Mouse (Mus musculus) midbrain, embryonic 10.5 days (tissue): Measurements from ENCODE around the gene Acox3. TPM values are rescaled to one million over a fixed set of nuclear protein-coding genes. Genes with fewer than 3 reads are reported as not detected.

ENCODE experiments used
- DNase-seq: peaks from one replicate; pipeline ENCODE4 v3.0.0-alpha.2; 2017; ENCODE audit warnings: low spot score
- H3K27ac ChIP-seq: fragments of 300-500 bp; sonication (generic); replicated peaks from 2 replicates; pipeline ENCODE4 v1.5.1; 2016; ENCODE audit warnings: mild to moderate bottlenecking
- H3K27me3 ChIP-seq: fragments of 300-500 bp; sonication (generic); 2 replicates; pipeline ENCODE4 v1.6.1; 2016; ENCODE audit warnings: low read depth, mild to moderate bottlenecking; ENCODE audit not compliant: poor library complexity, severe bottlenecking
- H3K36me3 ChIP-seq: fragments of 300-500 bp; sonication (generic); 2 replicates; pipeline ENCODE4 v1.6.1; 2016; ENCODE audit warnings: mild to moderate bottlenecking, moderate library complexity
- H3K4me1 ChIP-seq: fragments of 300-500 bp; sonication (generic); 2 replicates; pipeline ENCODE4 v1.6.1; 2016
- H3K4me3 ChIP-seq: fragments of 300-500 bp; sonication (generic); 2 replicates; pipeline ENCODE4 v1.5.1; 2016; ENCODE audit warnings: mild to moderate bottlenecking, moderate library complexity
- H3K9me3 ChIP-seq: fragments of 300-500 bp; sonication (generic); replicated peaks from 2 replicates; pipeline ENCODE4 v1.6.1; 2016; ENCODE audit warnings: mild to moderate bottlenecking
- WGBS: fragments of 180-500 bp; shearing (Covaris S2); methylation state at CpG from one replicate; pipeline ENCODE4 v1.1.7; 2016; 5-methylcytosine and 5-hydroxymethylcytosine counted together
- polyA plus RNA-seq: library from polyadenylated mRNA; unstranded; fragments of >200 nt; fragmentation: Nextera tagmentation; extraction: Ambion mirVana; gene quantifications from 2 replicates; pipeline ENCODE4 v1.2.1, GENCODE M21; 2016

Acox3 gene
- polyA plus RNA-seq, 1 experiment from 2014 or later = 10.2 TPM

DNA sequence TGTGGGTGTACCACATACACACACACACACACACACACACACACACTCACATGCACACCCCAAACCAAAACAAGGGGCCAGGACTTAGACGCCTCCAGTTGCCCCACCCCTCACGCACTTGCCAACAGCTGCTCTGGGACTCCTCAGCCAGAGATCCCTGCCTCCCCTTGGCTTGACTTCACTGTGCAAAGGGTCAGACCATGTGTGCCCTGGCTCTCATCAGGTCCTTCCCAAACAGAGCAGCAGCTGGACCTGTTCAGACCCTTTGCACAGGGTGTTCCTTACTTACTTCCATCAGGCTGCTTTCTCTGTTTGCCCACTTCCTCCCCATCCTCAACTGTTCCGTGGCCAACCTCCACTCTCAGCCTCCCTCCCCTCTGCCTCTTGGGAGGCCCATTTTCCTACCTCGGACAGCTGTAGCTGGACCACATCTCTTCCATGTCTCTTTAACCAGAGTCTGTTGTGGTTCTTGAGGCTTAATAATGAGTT is 42.0 kb downstream of the Acox3 start:
- DNase-seq = no peak
- WGBS = 72% methylated on average over 4 of the region's 4 CpGs

DNA sequence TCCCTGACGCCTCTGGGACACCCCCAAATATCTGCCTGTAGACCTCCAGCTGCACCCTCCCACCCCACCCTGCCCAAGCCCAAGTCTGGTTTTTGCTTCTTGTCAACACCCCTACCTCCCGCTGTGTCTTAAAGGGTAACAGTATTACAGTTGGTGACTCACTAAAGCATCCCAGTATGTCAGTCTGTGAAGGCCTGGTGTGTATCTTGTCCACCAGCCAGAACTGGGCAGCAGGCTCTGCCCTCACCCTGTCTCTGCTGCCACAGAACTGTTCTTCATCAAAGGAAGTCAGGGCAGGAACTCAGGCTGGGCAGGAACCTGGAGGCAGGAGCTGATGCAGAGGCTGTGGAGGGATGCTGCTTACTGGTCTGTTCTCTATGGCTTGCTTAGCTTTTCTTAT is 43.6 kb downstream of the Acox3 start:
- no peaks in the 10 kb centered on the region for H3K9me3 ChIP-seq
- no peak for DNase-seq
- H3K27ac ChIP-seq = no peak overlapping the region
- H3K27me3 ChIP-seq = no peaks in the 10 kb centered on the region
- no peaks in the 10 kb centered on the region for H3K36me3 ChIP-seq
- no peak overlapping the region for H3K4me3 ChIP-seq
- peaks cover under 1% of the 10 kb centered on the region; the same call in 1 of the 2 replicates for H3K4me1 ChIP-seq
- WGBS = 92% methylated on average over 2 of the region's 2 CpGs

More for the DNA sequence above, 42.0 kb downstream of the Acox3 start:
- H3K4me1 ChIP-seq = peaks cover 6% of the 10 kb centered on the region; the same call in 1 of the 2 replicates
- no peaks in the 10 kb centered on the region for H3K27me3 ChIP-seq
- no peaks in the 10 kb centered on the region for H3K36me3 ChIP-seq
- no peak overlapping the region for H3K4me3 ChIP-seq
- H3K27ac ChIP-seq = no peak overlapping the region
- H3K9me3 ChIP-seq = no peaks in the 10 kb centered on the region

DNA sequence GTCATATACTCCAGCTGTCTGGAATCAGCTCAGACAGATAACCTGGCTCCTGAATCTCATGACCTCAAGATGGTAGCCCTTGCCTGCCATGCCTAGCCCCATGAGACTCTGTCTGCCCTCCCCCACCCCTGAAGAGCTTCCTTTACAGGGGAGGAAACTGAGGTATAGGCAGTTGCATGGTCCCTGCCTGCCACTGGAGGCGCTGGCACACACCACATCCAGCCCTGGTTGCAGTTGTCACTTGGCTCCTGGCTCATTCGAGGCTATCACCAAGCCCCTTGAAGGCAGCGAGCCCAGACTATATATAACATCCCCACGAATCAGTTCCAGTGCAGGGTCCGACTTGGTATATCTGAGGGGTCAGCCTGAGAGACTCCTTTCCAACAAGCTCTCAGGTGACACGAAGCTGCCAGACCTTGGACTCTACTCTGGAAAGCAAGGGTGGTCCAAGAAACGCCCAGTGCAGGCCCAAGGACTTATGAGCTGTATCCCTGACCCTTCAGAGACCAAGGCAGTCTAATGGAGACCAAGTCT is 44.5 kb downstream of the Acox3 start:
- 64% methylated on average over 7 of the region's 7 CpGs for WGBS

DNA sequence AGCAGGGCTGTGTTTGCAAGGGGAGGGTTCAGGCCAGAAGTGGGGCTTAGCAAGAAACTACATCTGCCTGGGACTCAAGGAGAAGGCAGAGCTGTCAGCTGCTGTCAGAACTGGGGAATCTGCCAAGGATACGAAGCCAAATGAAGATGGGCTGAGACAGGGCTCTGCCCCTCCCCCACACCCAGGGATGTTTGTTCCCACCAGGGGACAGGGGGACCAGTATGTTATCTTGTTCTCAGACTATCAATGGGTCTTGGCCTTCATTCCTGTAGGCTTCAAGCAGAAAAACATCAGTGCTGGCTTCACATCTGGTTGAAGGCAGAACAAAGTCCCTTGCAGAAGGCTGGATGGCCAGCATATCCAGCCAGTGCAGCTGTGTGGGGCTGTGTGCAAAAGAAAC is 45.8 kb downstream of the Acox3 start:
- H3K27me3 ChIP-seq = no peaks in the 10 kb centered on the region
- WGBS = 66% methylated on average over 1 of the region's 1 CpGs
- no peak for DNase-seq
- no peak overlapping the region for H3K4me3 ChIP-seq
- H3K9me3 ChIP-seq = no peaks in the 10 kb centered on the region
- H3K36me3 ChIP-seq = no peaks in the 10 kb centered on the region
- H3K27ac ChIP-seq = no peak overlapping the region
- no peaks in the 10 kb centered on the region for H3K4me1 ChIP-seq

More for the DNA sequence above, 44.5 kb downstream of the Acox3 start:
- Histone ChIP-seq H3K4me3 (no peak overlapping the region), H3K4me1 (no peaks in the 10 kb centered on the region), H3K9me3 (no peaks in the 10 kb centered on the region), H3K27ac (no peak overlapping the region), H3K36me3 (no peaks in the 10 kb centered on the region), H3K27me3 (no peaks in the 10 kb centered on the region)
- DNase-seq = no peak

DNA sequence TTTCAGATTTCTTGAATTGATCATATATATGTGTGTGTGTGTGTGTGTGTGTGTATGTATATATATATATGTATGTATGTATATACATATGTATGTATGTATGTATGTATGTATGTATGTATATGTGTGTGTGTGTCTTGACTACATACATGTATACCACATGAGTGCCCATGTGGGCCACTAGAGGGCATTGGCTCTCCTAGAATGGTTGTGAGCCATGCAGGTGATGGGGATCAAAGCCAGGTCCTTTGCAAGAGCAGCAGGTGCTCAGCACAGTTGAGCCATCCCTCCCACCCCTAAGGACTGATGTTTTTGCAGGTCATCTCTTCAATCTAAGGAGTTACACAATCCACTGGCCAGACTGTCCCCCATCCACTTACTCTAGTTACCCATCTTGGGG is 46.5 kb downstream of the Acox3 start:
- Histone ChIP-seq H3K36me3 (no peaks in the 10 kb centered on the region), H3K27ac (no peak overlapping the region), H3K4me3 (no peak overlapping the region), H3K27me3 (no peaks in the 10 kb centered on the region), H3K9me3 (no peaks in the 10 kb centered on the region), H3K4me1 (no peaks in the 10 kb centered on the region)
- no peak for DNase-seq

DNA sequence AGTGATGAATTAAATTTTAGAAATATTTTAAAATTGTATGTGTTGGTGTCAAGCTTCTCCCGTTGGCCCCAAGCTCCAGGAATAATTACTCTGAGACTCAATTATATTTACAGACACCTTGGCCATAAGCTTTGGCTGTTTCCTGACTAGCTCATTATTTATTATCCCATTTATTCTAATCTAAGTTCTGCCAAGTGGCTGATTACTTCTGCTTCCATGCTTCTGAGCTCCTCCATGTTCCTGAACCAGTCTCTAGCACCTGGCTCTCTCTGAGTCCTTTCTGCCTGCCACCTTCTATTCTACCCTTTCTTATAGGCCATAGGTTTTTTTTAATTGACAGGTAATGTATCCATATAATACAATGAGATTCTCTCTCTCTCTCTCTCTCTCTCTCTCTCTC is 47.9 kb downstream of the Acox3 start:
- H3K4me1 ChIP-seq = no peaks in the 10 kb centered on the region
- no peaks in the 10 kb centered on the region for H3K36me3 ChIP-seq
- no peak for DNase-seq
- H3K27me3 ChIP-seq = no peaks in the 10 kb centered on the region
- no peak overlapping the region for H3K27ac ChIP-seq
- no peaks in the 10 kb centered on the region for H3K9me3 ChIP-seq
- H3K4me3 ChIP-seq = no peak overlapping the region
- 97% methylated on average over 1 of the region's 1 CpGs for WGBS

DNA sequence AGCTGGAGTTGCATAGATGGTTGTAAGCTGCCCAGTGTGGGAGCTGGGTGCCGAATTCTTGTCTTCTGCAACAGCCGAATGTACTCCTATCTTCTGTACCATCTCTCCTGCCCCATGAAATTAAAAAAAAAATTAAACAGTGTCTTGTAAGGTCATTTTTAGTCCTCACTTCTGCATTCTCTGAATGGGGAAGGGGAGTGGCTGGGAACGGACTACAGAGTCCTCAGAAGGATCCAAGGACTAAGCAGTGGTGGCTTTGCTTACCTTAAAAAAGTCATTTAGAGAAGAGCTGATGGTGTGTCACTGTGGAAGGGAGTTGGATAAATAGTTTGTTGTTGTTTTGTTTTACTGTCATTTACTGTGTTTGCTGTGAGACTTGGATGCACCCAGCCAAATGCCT is 48.4 kb downstream of the Acox3 start:
- H3K9me3 ChIP-seq = no peaks in the 10 kb centered on the region
- DNase-seq = no peak
- no peaks in the 10 kb centered on the region for H3K27me3 ChIP-seq
- no peaks in the 10 kb centered on the region for H3K36me3 ChIP-seq
- H3K4me3 ChIP-seq = no peak overlapping the region
- no peak overlapping the region for H3K27ac ChIP-seq
- 92% methylated on average over 3 of the region's 3 CpGs for WGBS
- no peaks in the 10 kb centered on the region for H3K4me1 ChIP-seq

DNA sequence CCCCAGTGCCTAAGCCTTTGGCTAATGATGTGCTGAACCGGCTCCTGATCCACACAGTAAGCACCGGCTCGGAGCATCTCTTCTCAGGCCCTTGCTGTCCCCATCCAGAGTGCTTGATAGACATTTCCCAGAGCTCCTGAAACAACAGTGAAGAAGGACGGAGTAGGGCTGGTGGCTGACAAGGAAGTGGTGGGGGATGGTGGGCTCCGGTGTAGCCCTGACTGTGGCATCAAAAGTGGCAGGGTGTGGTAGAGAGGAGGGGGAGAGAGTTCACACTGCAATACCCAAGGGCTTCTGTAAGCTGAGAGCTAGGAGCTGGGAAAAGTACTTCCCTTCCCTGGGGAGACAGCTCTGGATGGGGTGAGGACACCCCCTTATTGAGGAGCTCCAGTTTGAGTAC is 48.9 kb downstream of the Acox3 start:
- Histone ChIP-seq H3K4me1 (no peaks in the 10 kb centered on the region), H3K27ac (no peak overlapping the region), H3K27me3 (no peaks in the 10 kb centered on the region), H3K36me3 (no peaks in the 10 kb centered on the region), H3K9me3 (no peaks in the 10 kb centered on the region), H3K4me3 (no peak overlapping the region)
- DNase-seq = no peak
- 82% methylated on average over 5 of the region's 5 CpGs for WGBS

DNA sequence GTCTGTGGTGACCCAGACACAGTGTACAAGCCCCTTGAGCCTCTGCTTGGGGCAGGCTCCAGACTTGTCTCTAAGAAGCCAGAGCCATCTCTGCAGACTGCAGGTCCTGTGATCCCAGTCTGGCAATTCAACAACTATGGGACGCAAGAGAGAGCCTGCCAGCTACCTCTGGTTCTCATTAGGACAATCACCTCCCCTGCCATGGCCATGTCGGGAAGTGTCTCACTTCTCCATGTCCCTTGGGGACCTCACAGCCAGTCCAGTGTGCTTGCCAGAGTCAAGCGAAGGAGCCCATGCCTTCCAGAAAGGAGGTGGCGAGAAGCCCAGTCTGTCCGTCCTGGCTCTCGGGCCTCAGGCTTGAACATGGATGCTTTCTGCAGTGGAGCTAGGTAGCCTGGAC is 50.0 kb downstream of the Acox3 start:
- WGBS = 80% methylated on average over 6 of the region's 6 CpGs
- Histone ChIP-seq H3K4me3 (no peak overlapping the region), H3K4me1 (no peaks in the 10 kb centered on the region), H3K27ac (no peak overlapping the region), H3K36me3 (no peaks in the 10 kb centered on the region), H3K27me3 (no peaks in the 10 kb centered on the region), H3K9me3 (no peaks in the 10 kb centered on the region)
- DNase-seq = no peak

DNA sequence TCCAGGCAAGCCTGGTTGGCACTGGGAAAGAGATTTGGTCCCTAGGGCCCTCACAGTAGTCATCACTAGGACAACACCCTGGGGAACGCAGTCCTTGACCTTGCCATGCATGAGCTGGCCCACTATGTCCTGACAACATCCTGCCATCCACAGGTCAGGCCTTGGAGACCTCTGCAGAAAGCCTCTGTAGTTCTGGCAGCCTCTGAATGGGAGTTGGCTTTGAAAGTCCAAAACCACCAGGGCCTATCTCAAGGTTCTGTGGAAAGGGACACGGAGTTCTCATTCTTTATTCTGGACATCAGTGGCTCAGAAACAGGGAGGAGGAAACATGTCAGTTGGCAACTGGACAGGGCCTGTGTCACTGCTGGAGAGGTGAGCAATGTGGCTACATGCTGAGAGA is 53.2 kb downstream of the Acox3 start:
- no peaks in the 10 kb centered on the region for H3K4me1 ChIP-seq
- 89% methylated on average over 2 of the region's 2 CpGs for WGBS
- no peak overlapping the region for H3K4me3 ChIP-seq
- no peak overlapping the region for H3K27ac ChIP-seq
- DNase-seq = no peak
- H3K27me3 ChIP-seq = no peaks in the 10 kb centered on the region
- no peaks in the 10 kb centered on the region for H3K36me3 ChIP-seq
- no peaks in the 10 kb centered on the region for H3K9me3 ChIP-seq

DNA sequence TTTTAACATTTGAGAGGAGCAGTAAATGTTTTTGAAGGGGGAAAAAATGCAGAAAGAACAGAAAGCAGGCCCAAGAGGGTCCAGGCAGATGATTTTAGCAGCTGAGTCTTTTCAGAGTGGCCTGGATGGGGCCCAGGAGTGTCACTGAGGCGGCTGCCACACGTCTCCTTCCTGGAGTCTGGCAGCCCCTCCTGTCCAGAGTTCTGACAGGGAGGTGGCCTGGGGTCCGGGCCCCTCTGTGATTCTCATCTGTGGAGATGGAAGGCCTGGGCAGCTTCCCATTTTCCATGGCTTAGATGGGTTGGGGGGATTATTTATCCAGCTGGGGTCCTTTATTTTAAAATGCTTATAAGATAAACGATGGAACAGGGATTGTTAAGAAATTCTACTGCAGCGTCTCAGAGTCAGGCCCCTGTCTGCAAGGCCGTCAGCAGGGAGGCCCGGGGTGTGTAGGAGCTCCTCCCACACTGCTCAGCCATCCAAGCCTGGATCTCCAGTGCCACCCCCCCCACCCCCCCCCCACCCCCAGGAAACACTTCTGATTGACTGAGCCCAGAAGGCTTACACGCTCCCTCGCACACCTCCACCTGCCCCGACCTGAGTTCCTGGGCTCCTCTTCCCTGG is 59.2 kb downstream of the Acox3 start:
- no peak overlapping the region for H3K27ac ChIP-seq
- H3K36me3 ChIP-seq = no peaks in the 10 kb centered on the region
- H3K9me3 ChIP-seq = no peaks in the 10 kb centered on the region
- no peak for DNase-seq
- peaks cover 7% of the 10 kb centered on the region for H3K4me1 ChIP-seq
- no peak overlapping the region for H3K4me3 ChIP-seq
- WGBS = 63% methylated on average over 10 of the region's 10 CpGs
- H3K27me3 ChIP-seq = no peaks in the 10 kb centered on the region

DNA sequence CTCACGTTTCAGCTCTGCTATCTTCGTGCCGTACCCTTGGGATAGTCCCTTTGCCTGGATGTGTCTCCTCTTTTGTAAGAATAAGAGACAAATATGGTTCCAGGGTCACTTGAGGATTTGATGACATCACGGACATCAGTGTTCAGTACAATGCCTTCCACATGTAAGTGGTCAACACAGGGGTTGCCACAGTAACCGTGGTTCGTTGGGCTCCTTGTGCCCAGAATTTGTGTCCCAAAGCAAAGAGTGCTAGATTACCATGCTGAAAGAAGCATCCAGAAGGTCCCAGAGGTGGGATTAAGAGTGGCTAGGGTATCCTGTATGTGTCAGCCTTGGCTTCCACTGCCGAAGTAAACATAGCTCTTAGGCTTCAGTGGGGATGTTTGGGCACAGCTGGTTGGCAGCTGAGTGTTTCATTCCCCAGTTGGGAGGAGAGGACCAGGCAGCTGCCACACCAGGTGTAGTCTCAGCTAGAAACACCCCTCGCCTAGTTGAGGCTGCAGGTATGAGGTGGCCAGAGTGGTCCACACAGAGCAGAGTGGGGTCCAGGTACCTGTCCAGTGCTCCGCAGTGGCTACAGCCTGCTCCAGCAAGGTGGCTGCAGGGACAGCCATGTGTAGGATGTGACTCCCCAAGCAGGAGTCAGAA is 60.7 kb downstream of the Acox3 start:
- no peak overlapping the region for H3K4me3 ChIP-seq
- H3K4me1 ChIP-seq = peaks cover 7% of the 10 kb centered on the region
- H3K9me3 ChIP-seq = no peaks in the 10 kb centered on the region
- 86% methylated on average over 9 of the region's 9 CpGs for WGBS
- H3K27ac ChIP-seq = no peak overlapping the region
- no peaks in the 10 kb centered on the region for H3K27me3 ChIP-seq
- H3K36me3 ChIP-seq = no peaks in the 10 kb centered on the region
- DNase-seq = no peak

DNA sequence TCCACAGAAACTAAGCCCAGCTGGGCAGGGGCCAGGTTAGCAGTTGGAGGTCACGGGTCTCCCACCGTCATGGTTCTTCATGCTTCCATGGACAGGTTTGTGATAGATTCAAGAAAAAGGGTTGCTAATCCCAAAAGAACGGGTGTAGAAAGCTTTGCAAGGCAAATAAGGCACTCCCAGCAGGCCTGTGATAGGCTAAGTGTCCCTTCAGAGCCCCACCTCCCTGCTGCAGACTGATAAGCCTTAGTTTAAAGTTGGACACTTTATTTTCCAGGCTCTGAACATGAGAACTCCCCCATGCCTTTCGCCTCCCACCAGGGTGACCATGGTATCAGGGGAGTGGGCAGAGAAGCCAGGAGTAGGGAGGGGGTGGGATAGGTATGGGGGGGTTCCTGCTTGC is 61.2 kb downstream of the Acox3 start:
- peaks cover 7% of the 10 kb centered on the region for H3K4me1 ChIP-seq
- H3K27ac ChIP-seq = no peak overlapping the region
- H3K36me3 ChIP-seq = no peaks in the 10 kb centered on the region
- H3K27me3 ChIP-seq = no peaks in the 10 kb centered on the region
- H3K4me3 ChIP-seq = no peak overlapping the region
- 56% methylated on average over 4 of the region's 4 CpGs for WGBS
- DNase-seq = no peak
- H3K9me3 ChIP-seq = no peaks in the 10 kb centered on the region
